Mouse (Mus musculus) 3134 (cell line): ENCODE results near the gene Ddx39b.
"Not testable (repeated sequence)": the region's sequence is repeated elsewhere in the genome, so short reads cannot be mapped to it uniquely, and the experiment has no call there.

Experiments used
- DNase-seq: peaks from one replicate; pipeline ENCODE4 v3.0.0-alpha.2; 2011; ENCODE audit warnings: low spot score; ENCODE audit not compliant: insufficient read length; ENCODE audit errors: extremely low read depth

Gene Ddx39b

GRCm38 (mm10) chr17:35258492-35259478 is 17.2 kb downstream of the Ddx39b start:
- DNase-seq = peak; percentile 51

- DNase-seq = no peak
These were observed 18.1 kb downstream of the Ddx39b start for GRCm38 (mm10) chr17:35259621-35260020.

GRCm38 (mm10) chr17:35261651-35262050 is 20.1 kb downstream of the Ddx39b start:
- DNase-seq = no peak

- DNase-seq = peak; percentile 95
These were observed 21.3 kb downstream of the Ddx39b start, which contains the start of gene H2-D1 for GRCm38 (mm10) chr17:35262664-35263522. TSS of gene H2-D1 (plus strand) at chr17:35262730.

- DNase-seq = peak; percentile 82
These were observed 22.0 kb downstream of the Ddx39b start for GRCm38 (mm10) chr17:35263523-35263883.

GRCm38 (mm10) chr17:35267399-35268086 is 26.0 kb downstream of the Ddx39b start:
- DNase-seq = no peak

- no peak for DNase-seq
These were observed 28.3 kb downstream of the Ddx39b start for GRCm38 (mm10) chr17:35269653-35270347.

- DNase-seq = no peak
These were observed 30.7 kb downstream of the Ddx39b start for GRCm38 (mm10) chr17:35272249-35272648.

- peak; percentile 72 for DNase-seq
These were observed 33.2 kb downstream of the Ddx39b start for GRCm38 (mm10) chr17:35274770-35275169.

GRCm38 (mm10) chr17:35276304-35276864 is 34.8 kb downstream of the Ddx39b start:
- no peak for DNase-seq

- no peak for DNase-seq
These were observed 36.5 kb downstream of the Ddx39b start for GRCm38 (mm10) chr17:35278049-35278448.

- DNase-seq = no peak
These were observed 37.6 kb downstream of the Ddx39b start for GRCm38 (mm10) chr17:35278957-35279688.

- DNase-seq = no peak
These were observed 38.7 kb downstream of the Ddx39b start for GRCm38 (mm10) chr17:35280276-35280675.

GRCm38 (mm10) chr17:35285431-35285830 is 43.9 kb downstream of the Ddx39b start:
- no peak for DNase-seq

- not testable (repeated sequence) for DNase-seq
These were observed 54.2 kb downstream of the Ddx39b start for GRCm38 (mm10) chr17:35295796-35296195.

GRCm38 (mm10) chr17:35300261-35300945 is 58.9 kb downstream of the Ddx39b start:
- DNase-seq = not testable (repeated sequence)

GRCm38 (mm10) chr17:35301645-35302258 is 60.2 kb downstream of the Ddx39b start:
- DNase-seq = peak; percentile 86

- no peak for DNase-seq
These were observed 61.7 kb downstream of the Ddx39b start for GRCm38 (mm10) chr17:35303271-35303670.
